ENCODE assay signal across 23 mouse cellular contexts in the genomic region with DNA sequence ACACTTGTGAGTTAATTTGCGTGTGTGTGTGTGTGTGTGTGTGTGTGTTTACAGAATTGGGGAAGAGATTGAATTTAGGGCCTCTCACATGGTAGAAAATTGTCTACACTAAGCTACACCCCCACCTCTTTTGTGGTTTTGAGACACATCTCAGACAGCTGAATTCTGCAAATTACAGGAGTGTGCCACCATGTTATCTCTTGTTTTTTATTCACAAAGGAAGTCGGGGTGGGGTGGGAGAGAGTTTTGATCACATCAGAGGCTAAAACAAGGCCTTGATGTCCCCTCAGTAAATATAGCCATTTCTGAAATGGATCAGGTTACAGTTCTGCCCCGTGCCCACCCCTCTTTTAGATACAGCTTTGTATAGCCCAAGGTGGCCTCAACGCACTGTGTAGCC.
DNase-seq lines count a peak whose midpoint lies in the region; TF ChIP-seq lines count a peak whose summit lies in the region.
"Had no signal": no experiment of that assay in that cellular context is flagged by ENCODE, and none has a peak within 500 bp of the region (broad histone marks: within the 10 kb centered on the region; RNA-seq: fewer than 3 reads in every experiment).

No protein-coding gene starts in this region.

- H3K27ac ChIP-seq in heart, adult 2 months: no peak overlapping the region
- H3K27ac ChIP-seq: forebrain, embryonic 15.5 days; gastrocnemius, adult 2 months; limb, embryonic 10.5 days; limb, embryonic 15.5 days; liver, embryonic 13.5 days; neural tube, embryonic 15.5 days had no signal

- H3K27me3 ChIP-seq in heart, adult 2 months (ENCODE audit: control insufficient read depth, insufficient read depth, low read length): no peaks in the 10 kb centered on the region
- H3K27me3 ChIP-seq: forebrain, embryonic 15.5 days; limb, embryonic 15.5 days; liver, embryonic 13.5 days had no signal

- no peak overlapping the region for H3K9ac ChIP-seq in heart, adult 2 months (ENCODE audit: low read depth, low read length)
- H3K9ac ChIP-seq: forebrain, embryonic 15.5 days; limb, embryonic 15.5 days; liver, embryonic 13.5 days; neural tube, embryonic 15.5 days had no signal

- H3K4me1 ChIP-seq in heart, adult 2 months (ENCODE audit: control insufficient read depth, insufficient read depth, low read length): peaks cover 5% of the 10 kb centered on the region
- H3K4me1 ChIP-seq: forebrain, embryonic 15.5 days; neural tube, embryonic 15.5 days had no signal

- H3K36me3 ChIP-seq in heart, adult 2 months (ENCODE audit: control insufficient read depth, insufficient read depth, low read length): peaks cover 3% of the 10 kb centered on the region; the same call in 1 of the 2 replicates
- H3K36me3 ChIP-seq: forebrain, embryonic 15.5 days; limb, embryonic 10.5 days; limb, embryonic 15.5 days; liver, embryonic 13.5 days; neural tube, embryonic 15.5 days had no signal

- intact Hi-C loops in heart, adult 2 months (cut with DNase I): no loop called here

- TF ChIP-seq CTCF in heart, adult 2 months (IDR thresholded peaks at IDR 0.05): no peak

- no peak for TF ChIP-seq EP300 in heart, adult 2 months (IDR thresholded peaks at IDR 0.05; ENCODE audit: insufficient read depth, low read depth, low read length)

- DNase-seq in CD4-positive helper T cell, adult 2 months (ENCODE audit: low read depth, low spot score): peak; percentile 70
- DNase-seq in CD4-positive, CD25-positive, alpha-beta regulatory T cell, adult 2 months (ENCODE audit: low read depth, low spot score): peak; percentile 66
- peak; percentile 60 for DNase-seq in induced T-regulatory cell, adult 2 months (ENCODE audit: low read depth)
- DNase-seq in thymus, postnatal 25 days: peak; percentile 56
- no peak for DNase-seq in cerebellum, adult 11-12 months
- no peak for DNase-seq in heart, adult 2 months
- DNase-seq: adrenal gland, adult 8-10 months; cerebellum, adult 8-10 months; cerebellum, postnatal 25 days; gastrocnemius, adult 2 months; heart, postnatal 14 days; kidney, adult 8-10 months; kidney, postnatal 10 days; liver, embryonic 13.5 days; lung, adult 18-20 months; lung, postnatal 10 days; midbrain, embryonic 14.5 days; retina, postnatal 1 day; right cerebral cortex, postnatal 14 days had no signal

- H3K79me2 ChIP-seq in heart, adult 2 months (replicated peaks; ENCODE audit: control insufficient read depth, insufficient read depth, low read length): 0 out of 2 replicates have a peak, but pooled peaks cover 2% of the 10 kb centered on the region

- TF ChIP-seq POLR2A in heart, adult 2 months (IDR thresholded peaks at IDR 0.05; ENCODE audit: insufficient read depth, low read depth, low read length): no peak

- H3K4me3 ChIP-seq in heart, adult 2 months: no peak overlapping the region
- H3K4me3 ChIP-seq: forebrain, embryonic 15.5 days; gastrocnemius, adult 2 months; limb, embryonic 10.5 days; limb, embryonic 15.5 days; liver, embryonic 13.5 days; neural tube, embryonic 15.5 days had no signal

- WGBS in heart, adult 2 months: 81% methylated on average over 4 of the region's 4 CpGs

Comparison
In these comparisons a context has a peak if more than half of its experiments do, and no peak if none do; other contexts are left out.
1. DNase-seq: peak in CD4-positive helper T cell, adult 2 months (single experiment), CD4-positive, CD25-positive, alpha-beta regulatory T cell, adult 2 months (single experiment), induced T-regulatory cell, adult 2 months (single experiment) and thymus, postnatal 25 days (single experiment); none in cerebellum, adult 11-12 months (single experiment) and heart, adult 2 months (0 of 2).